10 mouse cellular contexts compared by ENCODE assay signal in the genomic region with DNA sequence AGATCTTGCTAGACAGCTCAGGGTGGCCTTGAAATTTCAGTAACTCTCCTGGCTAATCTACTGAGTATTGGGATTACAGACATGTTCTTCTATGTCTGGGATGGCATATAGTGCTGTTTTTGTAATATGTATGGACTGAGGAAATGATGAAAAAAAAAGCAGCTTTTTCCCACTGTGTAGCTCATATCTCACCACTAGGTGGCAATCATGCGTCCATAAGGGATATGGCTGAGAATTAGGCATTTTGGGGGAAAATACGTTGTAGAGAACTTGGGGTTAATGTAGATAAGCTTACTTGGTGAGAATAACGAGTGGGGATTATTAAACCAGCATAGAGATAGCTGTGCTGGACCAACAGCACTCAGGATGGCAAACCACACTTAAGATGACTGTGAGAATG. TPM values are rescaled to one million over a fixed set of nuclear protein-coding genes. Genes with fewer than 3 reads are reported as not detected.
A peak's percentile ranks its signal among the peaks of the same experiment; 100 is the strongest.
DNase-seq lines count a peak whose midpoint lies in the region; TF ChIP-seq lines count a peak whose summit lies in the region.
"Had no signal": no experiment of that assay in that cellular context is flagged by ENCODE, and none has a peak within 500 bp of the region (broad histone marks: within the 10 kb centered on the region; RNA-seq: fewer than 3 reads in every experiment).

No protein-coding gene starts in this region.

- WGBS in cerebellum, adult 2 months = 32% methylated on average over 3 of the region's 3 CpGs

- no peak for TF ChIP-seq POLR2A in cerebellum, adult 2 months (IDR thresholded peaks at IDR 0.05; ENCODE audit: borderline replicate concordance, insufficient read depth, low read length)

- H3K27me3 ChIP-seq in cerebellum, adult 2 months (ENCODE audit: control insufficient read depth, insufficient read depth, low read length) = no peaks in the 10 kb centered on the region
- H3K27me3 ChIP-seq: hindbrain, embryonic 13.5 days; megakaryocyte, embryonic 14.5 days had no signal

- H3K27ac ChIP-seq in cerebellum, adult 2 months (ENCODE audit: insufficient read depth, low read length) = no peak overlapping the region
- no peak overlapping the region for H3K27ac ChIP-seq in layer of hippocampus, adult 2 months
- H3K27ac ChIP-seq: hindbrain, embryonic 13.5 days had no signal

- H3K4me3 ChIP-seq in cerebellum, adult 2 months (replicated peaks; ENCODE audit: insufficient read depth, low read depth, low read length) = no peak overlapping the region
- no peak overlapping the region for H3K4me3 ChIP-seq in layer of hippocampus, adult 2 months
- H3K4me3 ChIP-seq: hindbrain, embryonic 13.5 days; megakaryocyte, embryonic 14.5 days had no signal

- no peak for DNase-seq in cerebellum, adult 2 months
- DNase-seq in cerebellum, adult 18-20 months = no peak
- no peak for DNase-seq in layer of hippocampus, adult 2 months (ENCODE audit: low spot score in 2 of 2)
- DNase-seq in layer of hippocampus, postnatal 25 days (ENCODE audit: extremely low spot score in 1 of 2, low spot score in 1 of 2) = no peak
- peak; percentile 48 for DNase-seq in ZHBTc4 (ENCODE audit: low read depth, low spot score)
- DNase-seq in lung, postnatal 14 days = peak; percentile 12
- no peak for DNase-seq in ovary, postnatal 36 days (ENCODE audit: low spot score)
- no peak for DNase-seq in gastrocnemius, postnatal 4 days (ENCODE audit: low spot score in 2 of 2)

- no peaks in the 10 kb centered on the region for H3K4me1 ChIP-seq in cerebellum, adult 2 months (ENCODE audit: control insufficient read depth, insufficient read depth, low read length)
- H3K4me1 ChIP-seq: hindbrain, embryonic 13.5 days; megakaryocyte, embryonic 14.5 days had no signal

- peak; percentile 25; the same call in 1 of the 2 replicates for TF ChIP-seq CTCF in cerebellum, adult 2 months (IDR thresholded peaks at IDR 0.05; ENCODE audit: borderline replicate concordance, insufficient read depth, low read depth, low read length)
- TF ChIP-seq CTCF in layer of hippocampus, adult 2 months (conservative IDR thresholded peaks at IDR 0.05) = peak; percentile 85

RNA-seq across cellular contexts. Expression of a gene that starts 19.9 kb away (rescaled TPM):
- 14.0 TPM in 2 replicates for polyA plus RNA-seq in cerebellum, adult 2 months (2012; rRNA removed)
- 10 to 100 TPM; 27.8 to 28.7 TPM for total RNA-seq in layer of hippocampus, adult 2 months (2021)
- total RNA-seq in layer of hippocampus, postnatal 25 days (2021) = 10 to 100 TPM; 23.6 to 26.1 TPM
- total RNA-seq in gastrocnemius, postnatal 4 days (2021) = 10 to 100 TPM; 18.3 to 19.2 TPM

Comparison
In these comparisons a context has a peak if more than half of its experiments do, and no peak if none do; other contexts are left out.
1. DNase-seq: peak in ZHBTc4 (single experiment) and lung, postnatal 14 days (single experiment); none in cerebellum, adult 2 months (0 of 2), cerebellum, adult 18-20 months (0 of 2), layer of hippocampus, adult 2 months (0 of 2), layer of hippocampus, postnatal 25 days (0 of 2), ovary, postnatal 36 days (single experiment) and gastrocnemius, postnatal 4 days (0 of 2).